Mouse (Mus musculus) small intestine, adult 2 months (tissue): ENCODE measurements around the gene Mxi1. TPM values are rescaled to one million over a fixed set of nuclear protein-coding genes. Genes with fewer than 3 reads are reported as not detected.

ENCODE experiments used
- H3K27ac ChIP-seq: fragments of 200-500 bp; 2 replicates; pipeline ENCODE4 v1.5.1; 2012; ENCODE audit warnings: low read depth, low read length, control low read depth, inconsistent platforms; ENCODE audit not compliant: insufficient read depth
- H3K27me3 ChIP-seq: fragments of 200-500 bp; 2 replicates; pipeline ENCODE4 v1.6.1; 2012; ENCODE audit warnings: mild to moderate bottlenecking, moderate library complexity, low read length, inconsistent platforms; ENCODE audit not compliant: control insufficient read depth, insufficient read depth
- H3K36me3 ChIP-seq: fragments of 200-500 bp; 2 replicates; pipeline ENCODE4 v1.6.1; 2012; ENCODE audit warnings: mild to moderate bottlenecking, low read length, control low read depth, inconsistent platforms; ENCODE audit not compliant: control insufficient read depth, insufficient read depth
- H3K4me1 ChIP-seq: fragments of 200-500 bp; 2 replicates; pipeline ENCODE4 v1.6.1; 2012; ENCODE audit warnings: low read length, inconsistent platforms, mixed read lengths; ENCODE audit not compliant: control insufficient read depth, insufficient read depth, insufficient read length
- H3K4me3 ChIP-seq: fragments of 200-500 bp; 2 replicates; pipeline ENCODE4 v1.5.1; 2012; ENCODE audit warnings: low read depth, mild to moderate bottlenecking, control low read depth, inconsistent platforms, low read length, moderate library complexity
- CTCF ChIP-seq: fragments of 200-500 bp; IDR thresholded peaks from 2 replicates; pipeline ENCODE4 v1.5.1; 2012; ENCODE audit warnings: low read depth, mild to moderate bottlenecking, control low read depth, inconsistent platforms, low read length, moderate library complexity, mixed read lengths; ENCODE audit not compliant: insufficient replicate concordance, insufficient read length; ENCODE audit errors: extremely low read depth
- POLR2A ChIP-seq: fragments of 200-500 bp; IDR thresholded peaks from 2 replicates; pipeline ENCODE4 v1.6.1; 2012; ENCODE audit warnings: low read depth, mild to moderate bottlenecking, control low read depth, inconsistent platforms, low read length, moderate library complexity
- WGBS: fragments of 180-500 bp; shearing (Covaris S2); methylation state at CpG from one replicate; pipeline ENCODE4 v1.1.7; 2018; 5-methylcytosine and 5-hydroxymethylcytosine counted together
- polyA plus RNA-seq: library from polyadenylated mRNA; depleted of rRNA; stranded (reverse); fragments of >200 nt; gene quantifications from 2 replicates; pipeline ENCODE4 v1.2.3, GENCODE M21; 2012

The Mxi1 gene
- polyA plus RNA-seq, 1 experiment: 66.0 TPM

DNA sequence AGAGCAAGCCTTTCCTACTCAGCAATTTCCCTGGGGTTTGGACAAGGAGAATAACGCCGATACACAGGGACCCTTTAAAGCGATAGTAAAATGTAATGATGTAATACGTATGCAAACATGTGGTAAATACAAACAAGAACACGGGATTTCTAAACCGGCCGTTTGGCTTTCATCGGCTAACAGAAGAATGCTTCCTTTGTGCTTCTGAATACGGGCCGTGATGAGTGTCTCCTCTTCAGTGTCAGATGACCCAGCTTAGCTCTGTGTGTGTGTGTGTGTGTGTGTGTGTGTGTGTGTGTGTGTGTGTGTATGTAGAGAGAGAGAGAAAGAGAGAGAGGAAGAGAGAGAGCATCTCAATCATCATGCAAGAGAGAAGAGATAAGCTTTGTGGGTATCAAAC is 27.7 kb upstream of the Mxi1 start:
- Histone ChIP-seq H3K4me1 (peaks cover 22% of the 10 kb centered on the region; the same call in 1 of the 2 replicates), H3K36me3 (no peaks in the 10 kb centered on the region), H3K4me3 (no peak overlapping the region), H3K27ac (no peak overlapping the region), H3K27me3 (no peaks in the 10 kb centered on the region)
- no peak for TF ChIP-seq CTCF
- no peak for TF ChIP-seq POLR2A
- 88% methylated on average over 10 of the region's 10 CpGs for WGBS

DNA sequence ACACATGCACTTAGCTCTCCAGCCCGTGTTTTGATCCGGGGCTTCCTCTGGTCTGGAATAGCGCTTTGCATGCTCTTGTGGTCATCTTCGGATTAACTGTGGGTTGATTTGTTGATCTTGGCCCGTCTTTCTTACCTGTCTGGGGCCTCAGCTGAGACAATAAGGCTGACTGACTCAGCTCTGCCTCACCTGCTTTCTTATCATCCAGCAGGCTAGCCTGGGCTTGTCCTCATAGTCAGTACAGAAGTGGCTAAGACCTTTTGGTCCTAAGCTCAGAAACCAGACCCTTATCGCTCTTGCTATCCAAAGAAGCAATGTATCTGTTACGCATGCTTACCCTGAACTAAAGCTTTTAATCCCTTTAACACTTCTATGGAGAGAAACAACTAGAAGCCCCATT is 26.6 kb upstream of the Mxi1 start:
- 78% methylated on average over 7 of the region's 7 CpGs for WGBS
- H3K36me3 ChIP-seq: no peaks in the 10 kb centered on the region
- TF ChIP-seq POLR2A (no peak), CTCF (no peak)
- peaks cover 18% of the 10 kb centered on the region; the same call in 1 of the 2 replicates for H3K4me1 ChIP-seq
- H3K27ac ChIP-seq: no peak overlapping the region
- H3K4me3 ChIP-seq: no peak overlapping the region
- H3K27me3 ChIP-seq: no peaks in the 10 kb centered on the region

DNA sequence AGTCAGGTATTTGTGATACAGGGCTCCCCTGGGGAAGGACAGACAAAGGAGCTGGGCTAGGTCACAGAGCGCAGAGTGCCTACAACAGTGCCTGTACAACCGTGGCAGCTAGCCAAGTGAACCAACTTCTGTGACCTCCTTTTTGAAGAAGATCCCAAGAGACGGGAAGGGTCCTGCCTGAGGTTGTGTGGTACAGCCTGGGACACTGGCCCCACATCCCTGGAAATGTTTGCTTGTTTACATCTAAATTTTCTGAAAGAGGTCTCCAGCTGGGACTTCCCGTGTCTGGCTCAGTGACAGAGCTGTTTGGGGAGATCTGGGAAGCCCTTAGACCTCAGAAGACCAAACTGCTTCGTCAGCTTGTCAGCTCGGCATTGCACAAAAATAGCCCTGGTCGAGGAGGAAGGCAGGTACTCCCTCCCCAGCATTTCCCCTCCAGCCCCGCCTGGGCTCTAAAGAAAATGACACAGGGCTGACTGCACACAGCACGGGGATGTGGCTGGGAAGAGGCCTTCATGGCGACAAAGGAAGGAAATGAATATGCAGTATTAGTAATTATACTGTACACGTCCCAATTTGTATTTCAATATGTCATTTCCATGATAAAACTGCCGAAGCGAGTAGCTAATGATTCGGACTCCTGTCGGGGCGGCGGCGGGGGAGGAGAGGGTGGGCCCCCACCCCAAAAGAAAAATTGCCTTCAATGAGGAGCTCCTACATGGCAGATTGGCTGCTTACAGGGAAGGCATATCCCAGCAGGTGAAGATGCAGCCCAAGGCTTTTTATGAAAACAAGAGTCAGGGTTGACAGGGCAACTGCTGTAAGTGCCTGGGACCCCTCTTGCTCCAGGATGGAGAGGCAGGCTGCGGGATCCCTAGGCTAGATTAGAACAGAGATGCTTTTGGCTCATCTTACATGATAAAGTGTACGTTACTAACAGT is 25.8 kb upstream of the Mxi1 start:
- Histone ChIP-seq H3K27me3 (no peaks in the 10 kb centered on the region), H3K36me3 (no peaks in the 10 kb centered on the region), H3K27ac (no peak overlapping the region), H3K4me1 (peaks cover 15% of the 10 kb centered on the region; the same call in 1 of the 2 replicates), H3K4me3 (no peak overlapping the region)
- 54% methylated on average over 20 of the region's 20 CpGs for WGBS
- TF ChIP-seq POLR2A (no peak), CTCF (no peak)

DNA sequence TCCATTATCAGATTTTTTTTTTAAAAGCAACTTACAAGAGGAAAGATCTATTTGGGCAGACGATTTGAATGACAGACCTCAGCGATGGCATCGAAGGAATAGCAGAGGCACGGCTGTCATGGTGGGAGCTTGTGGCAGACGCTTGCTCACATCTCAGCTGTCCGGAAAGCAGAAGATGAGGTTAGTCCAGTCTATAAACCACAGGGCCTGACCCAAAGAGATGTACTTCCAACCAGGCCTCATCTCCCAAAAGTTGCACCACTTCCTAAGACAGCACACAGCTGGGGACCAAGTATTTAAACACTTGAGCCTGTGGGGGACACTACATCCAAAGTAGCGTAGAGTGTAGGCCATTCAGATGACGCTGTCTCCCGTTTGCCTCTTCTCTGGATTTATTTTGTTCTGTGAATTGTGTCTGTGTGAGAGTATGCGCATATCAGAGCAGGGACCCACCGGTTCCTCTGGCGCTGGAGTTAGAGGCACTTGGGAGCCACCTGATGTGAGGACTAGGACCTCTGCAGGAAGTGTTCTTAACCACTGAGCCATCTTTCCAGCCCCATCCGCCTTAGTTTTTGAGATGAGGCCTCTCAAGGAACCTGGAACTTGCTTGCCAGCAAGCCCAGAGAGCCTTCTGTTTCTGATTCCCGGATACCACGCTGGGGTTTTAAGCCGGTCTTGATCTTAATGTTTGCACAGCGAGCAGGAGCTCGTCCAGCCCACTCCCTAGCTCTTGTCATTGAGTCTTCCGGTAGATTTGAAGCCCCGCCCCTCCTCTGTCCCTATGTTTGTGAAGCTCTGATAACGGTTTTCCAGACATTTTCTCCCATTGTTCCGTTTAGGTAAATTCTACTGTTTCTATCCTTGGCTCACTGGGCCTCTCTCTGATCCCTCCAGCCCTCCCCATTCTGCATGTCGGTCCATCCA is 13.7 kb upstream of the Mxi1 start:
- no peak overlapping the region for H3K27ac ChIP-seq
- H3K27me3 ChIP-seq: no peaks in the 10 kb centered on the region
- H3K36me3 ChIP-seq: no peaks in the 10 kb centered on the region
- TF ChIP-seq CTCF (no peak), POLR2A (no peak)
- no peak overlapping the region for H3K4me3 ChIP-seq
- H3K4me1 ChIP-seq: peaks cover 2% of the 10 kb centered on the region; the same call in 1 of the 2 replicates
- 57% methylated on average over 23 of the region's 23 CpGs for WGBS

DNA sequence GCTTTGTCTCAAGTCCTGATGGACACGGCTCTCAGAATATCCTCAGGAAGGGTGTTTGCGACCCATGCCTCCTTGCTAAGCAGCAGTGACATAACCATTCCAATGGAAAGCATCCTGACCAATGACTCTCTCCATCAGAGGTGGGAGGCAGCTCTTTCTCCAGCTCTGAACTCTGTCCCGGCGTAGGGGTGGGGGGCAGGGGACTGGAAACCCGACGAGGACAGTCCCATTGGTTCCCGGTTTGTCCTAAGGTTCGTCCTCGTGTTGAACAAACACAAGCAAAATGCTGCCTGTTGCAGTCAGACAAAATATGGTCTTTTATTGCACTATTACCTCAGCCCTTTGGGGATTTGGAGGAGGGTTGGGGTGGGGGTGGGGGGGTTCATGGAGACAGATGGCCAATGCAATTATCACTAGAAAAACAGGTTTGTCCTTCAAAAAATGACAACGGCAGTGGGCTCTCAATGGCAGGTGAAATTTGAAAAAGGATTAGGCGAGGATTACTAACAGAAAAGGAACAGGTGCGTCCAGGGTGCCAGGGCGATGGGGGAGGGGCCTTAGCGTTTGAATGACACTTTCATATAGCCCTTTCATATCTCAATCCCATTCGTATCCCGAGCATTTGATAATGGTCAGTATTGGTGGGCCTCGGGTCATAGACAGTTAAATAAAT is 11.0 kb upstream of the Mxi1 start:
- H3K27me3 ChIP-seq: no peaks in the 10 kb centered on the region
- no peaks in the 10 kb centered on the region for H3K36me3 ChIP-seq
- no peak for TF ChIP-seq POLR2A
- no peak for TF ChIP-seq CTCF
- no peak overlapping the region for H3K27ac ChIP-seq
- H3K4me1 ChIP-seq: peaks cover 11% of the 10 kb centered on the region; the same call in 1 of the 2 replicates
- no peak overlapping the region for H3K4me3 ChIP-seq
- whole genome bisulfite sequencing: 36% methylated on average over 17 of the region's 17 CpGs

DNA sequence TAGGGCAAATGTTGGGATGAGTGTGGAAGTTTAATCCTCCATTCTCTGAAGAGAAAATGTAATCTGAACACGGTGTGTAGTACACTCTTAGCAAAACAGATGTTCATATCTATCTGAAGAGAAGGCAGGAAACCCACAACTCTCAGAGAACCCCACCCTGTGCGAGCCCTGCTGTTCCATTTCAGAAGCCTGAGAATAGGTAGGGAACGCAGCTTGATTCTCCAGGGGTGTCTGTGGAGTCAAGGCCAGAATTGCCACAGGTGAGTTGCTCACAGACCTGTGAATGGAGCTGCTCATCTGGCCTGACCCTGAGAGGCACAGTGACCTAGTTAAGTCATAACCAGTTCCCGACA is 10.5 kb upstream of the Mxi1 start:
- no peaks in the 10 kb centered on the region for H3K27me3 ChIP-seq
- 80% methylated on average over 4 of the region's 4 CpGs for WGBS
- TF ChIP-seq POLR2A (no peak), CTCF (no peak)
- H3K4me3 ChIP-seq: no peak overlapping the region
- H3K27ac ChIP-seq: 0 out of 2 replicates have a peak overlapping the region, but pooled peaks have one; percentile 6
- H3K36me3 ChIP-seq: no peaks in the 10 kb centered on the region
- peaks cover 15% of the 10 kb centered on the region; the same call in 1 of the 2 replicates for H3K4me1 ChIP-seq
